21 mouse cellular contexts compared by ENCODE assay signal in genomic region chr15:20034382-20034781, GRCm38 (mm10).
"Had no signal": no experiment of that assay in that cellular context is flagged by ENCODE, and none has a peak within 500 bp of the region (broad histone marks: within the 10 kb centered on the region; RNA-seq: fewer than 3 reads in every experiment).

No protein-coding gene starts in this region.

- H3K27me3 ChIP-seq: liver, embryonic 15.5 days; lung, embryonic 15.5 days; megakaryocyte, embryonic 14.5 days; midbrain, embryonic 13.5 days; neural tube, embryonic 13.5 days; neural tube, embryonic 15.5 days had no signal

- H3K4me1 ChIP-seq: liver, embryonic 15.5 days; lung, embryonic 15.5 days; megakaryocyte, embryonic 14.5 days; midbrain, embryonic 13.5 days; neural tube, embryonic 13.5 days; neural tube, embryonic 15.5 days had no signal

- ATAC-seq: liver, postnatal 0 days; lung, postnatal 0 days; midbrain, embryonic 13.5 days; midbrain, embryonic 16.5 days had no signal

- DNase-seq: liver, postnatal 0 days; lung, adult 2 months; lung, postnatal 14 days; lung, postnatal 36 days; right cerebral cortex, adult 18-20 months; right cerebral cortex, postnatal 25 days; right cerebral cortex, postnatal 4 days; spleen, adult 18-20 months; thymus, adult 18-20 months; thymus, postnatal 14 days; thymus, postnatal 36 days had no signal

- H3K9ac ChIP-seq: liver, embryonic 15.5 days; liver, postnatal 0 days; lung, embryonic 15.5 days; midbrain, embryonic 13.5 days; neural tube, embryonic 13.5 days; neural tube, embryonic 15.5 days had no signal

- H3K9me3 ChIP-seq: liver, embryonic 15.5 days; lung, embryonic 15.5 days; megakaryocyte, embryonic 14.5 days; midbrain, embryonic 13.5 days; neural tube, embryonic 13.5 days; neural tube, embryonic 15.5 days had no signal

- H3K27ac ChIP-seq: liver, embryonic 15.5 days; lung, embryonic 15.5 days; macrophage; midbrain, embryonic 13.5 days; neural tube, embryonic 13.5 days; neural tube, embryonic 15.5 days had no signal

- H3K36me3 ChIP-seq: liver, embryonic 15.5 days; lung, embryonic 15.5 days; midbrain, embryonic 13.5 days; neural tube, embryonic 13.5 days; neural tube, embryonic 15.5 days had no signal

- H3K4me3 ChIP-seq: liver, embryonic 15.5 days; lung, embryonic 15.5 days; megakaryocyte, embryonic 14.5 days; midbrain, embryonic 13.5 days; neural tube, embryonic 13.5 days; neural tube, embryonic 15.5 days had no signal

- H3K4me2 ChIP-seq: liver, embryonic 15.5 days; lung, embryonic 15.5 days; midbrain, embryonic 11.5 days; midbrain, embryonic 13.5 days; neural tube, embryonic 13.5 days; neural tube, embryonic 15.5 days had no signal
